Mouse (Mus musculus) intestine, embryonic 15.5 days (tissue): Measurements from ENCODE around the gene Poldip3. TPM values are rescaled to one million over a fixed set of nuclear protein-coding genes. Genes with fewer than 3 reads are reported as not detected.
A peak's percentile ranks its signal among the peaks of the same experiment; 100 is the strongest.

Source experiments
- ATAC-seq: fragments of 200-750 bp; cut with Nextera tagmentation; 2 replicates; pipeline ENCODE4 v1.8.0; 2017; ENCODE audit warnings: moderate TSS enrichment, moderate library complexity
- H3K27ac ChIP-seq: fragments of 300-500 bp; sonication (generic); 2 replicates; pipeline ENCODE4 v1.5.1; 2015; ENCODE audit warnings: mild to moderate bottlenecking, inconsistent platforms
- H3K27me3 ChIP-seq: fragments of 300-500 bp; sonication (generic); replicated peaks from 2 replicates; pipeline ENCODE4 v1.6.1; 2015; ENCODE audit warnings: inconsistent platforms
- H3K36me3 ChIP-seq: fragments of 300-500 bp; sonication (generic); 2 replicates; pipeline ENCODE4 v1.6.1; 2015; ENCODE audit warnings: inconsistent platforms
- H3K4me1 ChIP-seq: fragments of 300-500 bp; sonication (generic); replicated peaks from 2 replicates; pipeline ENCODE4 v1.6.1; 2015; ENCODE audit warnings: inconsistent platforms
- H3K4me2 ChIP-seq: fragments of 300-500 bp; sonication (generic); replicated peaks from 2 replicates; pipeline ENCODE4 v1.6.1; 2015; ENCODE audit warnings: mild to moderate bottlenecking, inconsistent platforms
- H3K4me3 ChIP-seq: fragments of 300-500 bp; sonication (generic); replicated peaks from 2 replicates; pipeline ENCODE4 v1.5.1; 2015; ENCODE audit warnings: inconsistent platforms
- H3K9ac ChIP-seq: fragments of 300-500 bp; sonication (generic); 2 replicates; pipeline ENCODE4 v1.6.1; 2015; ENCODE audit warnings: inconsistent platforms
- H3K9me3 ChIP-seq: fragments of 300-500 bp; sonication (generic); 2 replicates; pipeline ENCODE4 v1.6.1; 2016; ENCODE audit warnings: inconsistent platforms
- WGBS: fragments of 180-500 bp; shearing (Covaris S2); methylation state at CpG from one replicate; pipeline ENCODE4 v1.1.7; 2015; 5-methylcytosine and 5-hydroxymethylcytosine counted together
- polyA plus RNA-seq: library from polyadenylated mRNA; unstranded; fragments of >200 nt; fragmentation: Nextera tagmentation; extraction: Ambion mirVana; gene quantifications from 2 replicates; pipeline ENCODE4 v1.2.1, GENCODE M21; 2015

The Poldip3 gene
- polyA plus RNA-seq, 1 experiment from 2014 or later, result 108 TPM

DNA sequence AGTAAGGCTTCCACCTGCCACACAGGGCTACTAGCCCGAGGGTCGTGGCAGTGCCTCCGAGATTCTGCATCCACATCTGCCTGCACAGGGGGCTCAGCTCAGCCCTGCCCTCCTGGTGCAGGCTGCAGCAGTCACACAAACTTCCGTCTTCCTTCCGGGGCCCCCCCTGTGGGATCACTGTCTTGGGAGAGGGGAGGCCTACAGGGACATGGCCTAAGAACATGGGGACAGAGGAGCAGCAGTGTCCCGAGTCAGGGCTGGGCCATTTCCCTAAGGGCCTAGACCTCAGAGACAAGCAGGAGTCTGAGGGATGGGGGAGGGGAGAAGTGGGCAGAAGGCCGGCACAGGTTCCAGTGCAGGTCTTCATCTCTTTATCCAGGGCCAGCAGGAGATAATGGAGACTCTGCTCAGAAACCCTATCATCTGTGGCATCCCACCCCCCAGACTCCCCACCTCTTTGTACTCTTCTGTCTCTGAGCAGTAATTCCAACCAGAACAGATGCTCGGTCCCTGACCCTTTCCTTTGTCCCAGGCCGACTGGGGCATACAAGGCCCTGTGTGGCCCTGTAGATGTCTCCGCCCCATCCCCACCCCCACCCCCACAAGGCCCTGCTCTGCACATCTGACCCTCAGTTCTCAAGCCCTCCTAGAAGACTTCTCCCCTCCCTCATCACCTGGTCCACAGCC is 12.0 kb upstream of the Poldip3 start:
- no peaks in the 10 kb centered on the region for H3K9me3 ChIP-seq
- no peak overlapping the region for H3K27ac ChIP-seq
- H3K27me3 ChIP-seq, result no peaks in the 10 kb centered on the region
- no peak overlapping the region for H3K4me3 ChIP-seq
- no peak for ATAC-seq
- H3K36me3 ChIP-seq, result peaks cover 34% of the 10 kb centered on the region
- peaks cover 6% of the 10 kb centered on the region for H3K4me1 ChIP-seq
- WGBS, result 70% methylated on average over 10 of the region's 10 CpGs
- no peak overlapping the region for H3K9ac ChIP-seq
- H3K4me2 ChIP-seq, result no peak overlapping the region

DNA sequence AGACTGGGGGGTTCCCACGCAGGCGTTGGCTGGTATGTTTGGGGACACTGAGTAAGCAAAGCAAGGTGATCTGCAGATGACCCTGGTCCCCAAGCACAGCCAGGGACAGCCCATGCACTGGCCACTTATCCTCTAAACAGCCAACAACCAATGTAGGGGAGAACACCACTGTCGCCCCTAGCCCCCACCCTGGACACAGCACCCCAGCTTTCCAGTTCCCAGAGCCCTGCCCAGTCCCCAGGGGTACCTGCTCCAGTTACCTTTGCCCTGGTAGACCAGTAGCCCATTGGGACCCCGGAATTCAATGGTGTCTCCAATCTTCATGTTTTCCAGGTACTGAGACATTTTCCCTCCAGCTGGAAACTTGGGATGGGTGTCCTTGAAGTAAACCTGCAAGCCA is 11.4 kb upstream of the Poldip3 start:
- 91% methylated on average over 4 of the region's 4 CpGs for WGBS
- Histone ChIP-seq H3K36me3 (peaks cover 34% of the 10 kb centered on the region), H3K9ac (no peak overlapping the region), H3K4me2 (no peak overlapping the region), H3K27ac (no peak overlapping the region), H3K9me3 (no peaks in the 10 kb centered on the region), H3K4me1 (peaks cover 6% of the 10 kb centered on the region), H3K27me3 (no peaks in the 10 kb centered on the region), H3K4me3 (no peak overlapping the region)
- ATAC-seq, result no peak

DNA sequence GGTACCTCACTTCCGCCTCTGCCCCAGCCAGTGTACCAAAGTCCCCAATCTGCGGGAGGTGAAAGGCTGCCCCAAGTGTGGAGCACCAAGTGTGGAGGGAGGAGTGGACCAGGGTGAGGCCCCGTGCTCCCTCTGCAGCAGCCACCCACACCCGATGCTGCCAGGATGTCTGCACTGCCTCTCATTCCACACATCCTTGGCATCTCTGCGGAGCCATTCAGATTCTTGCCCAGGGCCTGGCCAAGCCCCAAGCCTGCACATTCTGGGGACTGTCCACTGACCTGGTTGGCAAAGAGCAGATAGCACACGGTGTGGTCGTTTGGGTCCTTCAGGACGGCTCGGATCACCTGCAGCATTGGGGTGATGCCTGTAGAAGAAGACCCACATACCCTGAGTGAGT is 10.6 kb upstream of the Poldip3 start:
- Histone ChIP-seq H3K4me3 (no peak overlapping the region), H3K27me3 (no peaks in the 10 kb centered on the region), H3K9ac (no peak overlapping the region), H3K9me3 (no peaks in the 10 kb centered on the region), H3K4me1 (peaks cover 2% of the 10 kb centered on the region), H3K4me2 (no peak overlapping the region), H3K36me3 (peaks cover 34% of the 10 kb centered on the region), H3K27ac (no peak overlapping the region)
- WGBS, result 94% methylated on average over 9 of the region's 9 CpGs
- no peak for ATAC-seq

- no peak overlapping the region for H3K9ac ChIP-seq
- H3K27ac ChIP-seq, result no peak overlapping the region
- H3K4me1 ChIP-seq, result no peaks in the 10 kb centered on the region; the same call in 1 of the 2 replicates
- no peaks in the 10 kb centered on the region for H3K9me3 ChIP-seq
- 87% methylated on average over 7 of the region's 7 CpGs for WGBS
- H3K27me3 ChIP-seq, result no peaks in the 10 kb centered on the region
- no peak overlapping the region for H3K4me2 ChIP-seq
- peaks cover 40% of the 10 kb centered on the region for H3K36me3 ChIP-seq
- no peak overlapping the region for H3K4me3 ChIP-seq
- ATAC-seq, result no peak
Measured at GRCm38 (mm10) chr15:83158587-83159160, 9.5 kb upstream of the Poldip3 start.

DNA sequence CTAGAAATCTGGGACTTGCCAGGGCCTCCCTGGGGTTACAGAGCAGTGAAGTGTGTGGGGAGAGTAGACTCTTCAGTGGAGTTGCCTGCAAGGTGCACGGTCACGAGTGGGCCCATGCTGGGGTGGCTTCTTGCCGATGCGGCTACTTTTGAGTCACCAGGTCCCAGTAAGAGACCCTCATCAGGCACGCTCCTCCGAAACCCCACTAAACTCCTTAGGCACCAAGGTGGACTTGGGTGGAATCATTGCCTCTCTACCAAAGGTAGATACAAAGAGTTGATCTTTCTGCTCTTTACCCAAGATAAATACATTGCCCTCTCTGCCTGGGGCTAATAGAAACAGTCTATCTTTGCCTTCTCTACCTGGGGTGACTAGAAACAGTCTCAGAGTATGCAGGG is 8.5 kb upstream of the Poldip3 start:
- WGBS, result 89% methylated on average over 6 of the region's 6 CpGs
- H3K27ac ChIP-seq, result no peak overlapping the region
- H3K9ac ChIP-seq, result no peak overlapping the region
- no peak for ATAC-seq
- H3K27me3 ChIP-seq, result no peaks in the 10 kb centered on the region
- no peaks in the 10 kb centered on the region; the same call in 1 of the 2 replicates for H3K4me1 ChIP-seq
- H3K36me3 ChIP-seq, result peaks cover 43% of the 10 kb centered on the region
- H3K4me3 ChIP-seq, result no peak overlapping the region
- H3K4me2 ChIP-seq, result no peak overlapping the region
- H3K9me3 ChIP-seq, result no peaks in the 10 kb centered on the region

DNA sequence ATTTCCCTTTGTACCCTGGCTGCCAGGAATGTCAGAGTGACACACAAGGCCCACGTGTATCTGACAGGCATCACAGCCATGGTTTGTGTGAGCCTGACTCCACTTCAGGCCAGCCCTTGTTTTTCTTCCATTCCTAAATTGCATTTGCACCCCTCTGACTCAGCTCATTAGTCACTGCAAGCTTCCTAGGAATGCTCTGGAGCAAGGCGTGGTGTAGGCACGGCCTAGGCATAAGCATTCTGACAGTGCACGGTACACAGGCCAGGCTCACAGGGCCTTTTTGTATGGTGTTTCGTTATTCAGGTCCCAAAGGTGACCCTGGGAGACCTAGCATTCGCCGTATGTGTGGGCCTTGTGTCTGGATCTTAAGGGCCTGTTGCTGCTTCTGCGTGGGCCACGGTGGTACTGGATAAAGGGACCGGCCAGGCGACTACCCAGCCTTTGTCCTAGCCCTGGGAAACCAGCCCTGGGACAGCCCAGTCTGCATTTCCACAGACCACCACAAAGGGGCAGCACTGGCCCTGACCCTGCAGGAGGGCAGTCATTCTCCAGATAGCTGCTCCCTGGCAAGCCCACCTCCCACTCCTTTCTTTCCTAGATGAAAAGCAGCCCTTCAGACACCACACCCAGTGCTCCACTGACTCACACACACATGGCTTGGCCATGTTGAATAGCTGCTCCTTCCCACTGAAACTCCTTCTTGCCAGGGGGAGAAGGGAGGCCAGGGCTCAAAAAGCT is 7.9 kb upstream of the Poldip3 start:
- no peak overlapping the region for H3K4me3 ChIP-seq
- peak; percentile 34; the same call in 1 of the 2 replicates for ATAC-seq
- no peak overlapping the region for H3K4me2 ChIP-seq
- no peak overlapping the region for H3K9ac ChIP-seq
- H3K4me1 ChIP-seq, result no peaks in the 10 kb centered on the region
- H3K36me3 ChIP-seq, result peaks cover 40% of the 10 kb centered on the region
- H3K27me3 ChIP-seq, result no peaks in the 10 kb centered on the region
- WGBS, result 73% methylated on average over 11 of the region's 11 CpGs
- H3K27ac ChIP-seq, result no peak overlapping the region
- no peaks in the 10 kb centered on the region for H3K9me3 ChIP-seq

DNA sequence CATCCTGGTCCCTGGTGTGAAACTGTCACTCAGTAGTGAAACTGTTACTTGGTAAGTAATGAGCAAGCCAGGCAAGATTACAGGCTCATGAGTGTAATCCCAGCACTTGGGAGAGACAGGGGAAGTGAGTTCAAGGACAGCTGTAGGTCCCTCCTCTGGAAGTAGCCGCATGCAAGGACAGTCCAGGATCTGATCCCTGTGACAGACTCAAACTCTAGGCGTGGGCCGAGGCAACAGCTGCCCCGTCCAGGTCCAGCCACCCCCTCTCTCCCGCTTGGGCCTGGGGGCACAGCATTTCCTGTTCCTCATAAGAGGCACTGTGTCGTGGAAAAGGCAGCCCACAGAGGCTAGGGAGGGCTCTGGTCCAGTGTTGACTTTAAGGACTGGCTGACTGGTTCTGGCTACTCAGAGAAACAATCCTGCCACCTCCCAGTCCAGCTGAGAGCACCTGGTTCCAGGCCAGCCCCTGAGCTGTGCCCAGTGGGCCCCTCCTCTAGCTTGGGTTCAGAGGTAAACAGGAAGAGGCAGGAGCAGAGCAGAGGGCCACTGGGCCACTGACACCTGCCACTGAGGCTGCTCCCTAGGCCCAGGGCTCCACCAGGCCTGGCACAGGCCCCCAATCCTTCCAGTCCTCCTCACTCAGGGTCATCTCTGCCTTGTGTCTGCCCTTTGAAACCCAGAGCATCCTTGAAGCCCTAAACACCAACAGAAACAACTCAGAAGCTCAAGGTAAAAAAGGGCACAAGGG is 6.7 kb upstream of the Poldip3 start:
- Histone ChIP-seq H3K36me3 (peaks cover 37% of the 10 kb centered on the region), H3K9ac (no peak overlapping the region), H3K27ac (no peak overlapping the region), H3K4me1 (no peaks in the 10 kb centered on the region), H3K4me2 (no peak overlapping the region), H3K4me3 (no peak overlapping the region), H3K9me3 (no peaks in the 10 kb centered on the region), H3K27me3 (no peaks in the 10 kb centered on the region)
- WGBS, result 65% methylated on average over 6 of the region's 6 CpGs
- no peak for ATAC-seq

DNA sequence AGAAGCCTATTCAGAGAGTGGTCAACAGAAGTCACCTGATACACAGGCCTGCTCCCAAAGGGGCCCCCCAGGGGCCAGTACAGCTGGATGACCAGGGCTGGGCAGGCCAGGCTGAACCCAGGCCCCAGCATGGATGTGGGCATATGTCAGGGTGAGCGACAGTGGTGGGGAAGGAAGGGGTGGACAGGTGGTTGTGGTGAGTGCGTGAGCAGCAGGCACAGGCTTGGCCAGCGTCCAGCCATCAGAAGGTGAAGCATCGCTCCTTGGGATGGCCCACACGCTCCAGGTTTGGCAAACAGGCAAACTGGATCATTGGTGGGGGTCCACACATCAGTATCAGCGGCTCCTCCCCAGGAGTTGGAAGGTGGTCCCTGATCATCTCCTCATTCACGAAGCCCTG is 5.1 kb upstream of the Poldip3 start:
- Histone ChIP-seq H3K4me2 (no peak overlapping the region), H3K27ac (no peak overlapping the region), H3K9ac (no peak overlapping the region), H3K36me3 (peaks cover 24% of the 10 kb centered on the region), H3K4me1 (0 out of 2 replicates have a peak, but pooled peaks cover 3% of the 10 kb centered on the region), H3K4me3 (no peak overlapping the region), H3K27me3 (no peaks in the 10 kb centered on the region), H3K9me3 (no peaks in the 10 kb centered on the region)
- 93% methylated on average over 7 of the region's 7 CpGs for WGBS
- no peak for ATAC-seq

- Histone ChIP-seq H3K27ac (no peak overlapping the region), H3K27me3 (no peaks in the 10 kb centered on the region), H3K36me3 (peaks cover 13% of the 10 kb centered on the region; the same call in 1 of the 2 replicates), H3K4me2 (no peak overlapping the region), H3K4me3 (no peak overlapping the region), H3K4me1 (peaks cover 11% of the 10 kb centered on the region), H3K9me3 (no peaks in the 10 kb centered on the region), H3K9ac (no peak overlapping the region)
- 80% methylated on average over 4 of the region's 4 CpGs for WGBS
- no peak for ATAC-seq
Measured at GRCm38 (mm10) chr15:83150694-83151093, 1.5 kb upstream of the Poldip3 start.

DNA sequence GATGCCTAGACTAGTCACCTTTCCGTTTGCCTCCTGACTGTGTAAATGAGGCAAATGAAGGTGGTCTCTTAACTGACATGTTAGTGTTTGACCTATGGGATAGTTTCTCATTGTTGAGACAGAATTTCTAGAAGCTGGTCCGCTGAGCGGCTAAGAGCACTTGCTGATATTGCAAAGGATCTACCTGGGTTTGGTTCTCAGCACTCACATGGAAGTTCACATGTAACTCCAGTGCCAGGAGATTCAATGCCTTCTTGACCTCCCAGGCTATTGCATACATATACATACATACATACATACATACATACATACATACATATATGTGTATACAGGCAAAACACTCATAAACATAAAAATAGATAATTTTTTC is 874 bp upstream of the Poldip3 start:
- Histone ChIP-seq H3K4me3 (0 out of 2 replicates have a peak overlapping the region, but pooled peaks have one; percentile 5), H3K36me3 (peaks cover 13% of the 10 kb centered on the region; the same call in 1 of the 2 replicates), H3K4me1 (peaks cover 11% of the 10 kb centered on the region), H3K27me3 (no peaks in the 10 kb centered on the region), H3K9ac (no peak overlapping the region), H3K27ac (peak overlapping the region; percentile 98), H3K9me3 (no peaks in the 10 kb centered on the region), H3K4me2 (peak overlapping the region; percentile 84)
- WGBS, result 13% methylated on average over 3 of the region's 3 CpGs
- no peak for ATAC-seq

DNA sequence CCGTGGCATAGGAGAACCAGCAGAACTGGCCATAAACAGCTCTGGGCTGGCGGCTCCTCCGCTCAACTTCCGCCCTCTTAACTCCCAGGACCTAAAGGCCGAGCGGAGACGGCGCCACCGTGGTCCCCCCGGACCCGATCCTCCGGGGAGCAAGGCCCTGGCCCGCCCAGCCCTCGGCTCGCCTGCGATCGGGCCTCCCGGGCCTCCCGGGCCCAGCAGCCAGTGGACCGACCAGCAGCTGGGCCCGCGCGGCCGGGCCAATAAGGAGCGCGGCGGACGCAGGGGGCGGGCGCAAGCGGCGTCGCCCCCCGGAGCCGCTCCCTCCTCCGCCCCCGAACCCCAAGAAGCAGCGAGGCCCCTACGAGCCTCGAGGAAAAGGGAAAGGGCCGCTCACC is 386 bp downstream of the Poldip3 start:
- WGBS, result 0% methylated on average over 30 of the region's 41 CpGs
- Histone ChIP-seq H3K36me3 (peaks cover 8% of the 10 kb centered on the region; the same call in 1 of the 2 replicates), H3K4me3 (peak overlapping the region; percentile 87), H3K4me1 (peaks cover 16% of the 10 kb centered on the region), H3K9me3 (no peaks in the 10 kb centered on the region), H3K27ac (peak overlapping the region; percentile 98), H3K27me3 (no peaks in the 10 kb centered on the region), H3K9ac (peak overlapping the region; percentile 93), H3K4me2 (peak overlapping the region; percentile 84)
- ATAC-seq, result peak; percentile 89

DNA sequence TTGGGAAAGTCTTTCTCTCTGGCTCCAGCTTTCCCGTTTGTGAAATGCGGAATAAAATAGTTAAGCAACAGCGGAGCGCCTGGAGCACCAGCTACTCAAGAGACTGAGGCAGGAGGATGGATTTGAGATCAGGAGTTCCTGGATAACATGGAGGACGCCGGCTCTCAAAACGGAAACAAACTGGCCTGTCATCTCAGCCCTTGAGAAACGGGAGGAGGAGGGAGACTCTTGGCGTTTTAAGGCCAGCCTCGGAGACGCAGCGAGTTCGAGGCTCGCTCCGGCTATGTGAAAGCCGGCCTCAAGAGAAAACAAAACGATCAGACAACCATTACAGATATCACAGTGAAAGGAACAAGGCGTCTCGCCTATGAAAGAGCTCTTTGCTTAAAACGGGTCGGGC is 789 bp downstream of the Poldip3 start:
- no peaks in the 10 kb centered on the region for H3K27me3 ChIP-seq
- peak overlapping the region; percentile 93 for H3K9ac ChIP-seq
- H3K36me3 ChIP-seq, result peaks cover 4% of the 10 kb centered on the region; the same call in 1 of the 2 replicates
- peak overlapping the region; percentile 84 for H3K4me2 ChIP-seq
- H3K9me3 ChIP-seq, result no peaks in the 10 kb centered on the region
- peak overlapping the region; percentile 87 for H3K4me3 ChIP-seq
- ATAC-seq, result no peak
- H3K4me1 ChIP-seq, result peaks cover 18% of the 10 kb centered on the region
- WGBS, result 1% methylated on average over 21 of the region's 21 CpGs
- H3K27ac ChIP-seq, result peak overlapping the region; percentile 98
